Mouse (Mus musculus) megakaryocyte progenitor cell, adult 5-6 weeks (primary cell): ENCODE measurements around the gene Myocos. TPM values are rescaled to one million over a fixed set of nuclear protein-coding genes. Genes with fewer than 3 reads are reported as not detected.

Experiments used
- ATAC-seq: replicated peaks from 2 replicates; pipeline ENCODE4 v1.8.0; 2016; ENCODE audit warnings: mild to moderate bottlenecking, moderate TSS enrichment, inconsistent platforms; ENCODE audit not compliant: poor library complexity
- total RNA-seq, 2 experiments: library from RNA; stranded (forward) in 1 of 2; stranded (reverse) in 1 of 2; fragments of 157-497, 149-512 nt in 1 of 2; fragments of 200-1000 nt in 1 of 2; gene quantifications; 2 replicates each; pipeline versions ENCODE4 v1.2.3 to v1.2.4; 2015 to 2017

The Myocos gene
- total RNA-seq, 2 experiments from 2014 or later: not detected

- peak; percentile 35; the same call in 1 of the 2 replicates for ATAC-seq
These were observed 37.5 kb downstream of the Myocos start for GRCm38 (mm10) chr1:162620487-162620886.

- ATAC-seq: peak; percentile 76
These were observed 42.5 kb downstream of the Myocos start for GRCm38 (mm10) chr1:162615511-162615910.

GRCm38 (mm10) chr1:162611191-162611590 lies 46.8 kb downstream of the Myocos start:
- ATAC-seq: no peak

GRCm38 (mm10) chr1:162609633-162610250 lies 48.3 kb downstream of the Myocos start:
- no peak for ATAC-seq

- ATAC-seq: no peak
These were observed 49.9 kb downstream of the Myocos start for GRCm38 (mm10) chr1:162608127-162608526.

- no peak for ATAC-seq
These were observed 56.7 kb downstream of the Myocos start for GRCm38 (mm10) chr1:162601288-162601687.

- ATAC-seq: no peak
These were observed 58.4 kb downstream of the Myocos start for GRCm38 (mm10) chr1:162599617-162600016.

- ATAC-seq: peak; percentile 72
These were observed 60.5 kb downstream of the Myocos start for GRCm38 (mm10) chr1:162597379-162598102.

Other genes with a start within 250 kb of the Myocos start
- 0.20 TPM in 1 of 2 replicates, not detected in the other for gene Dnm3, start 180.2 kb downstream of the Myocos start, total RNA-seq (2015)
- gene Dnm3, start 180.2 kb downstream of the Myocos start, total RNA-seq (2017): not detected in 2 replicates
- 7.9 and 8.8 TPM in 2 replicates for gene Mettl13, start 109.7 kb downstream of the Myocos start, total RNA-seq (2015)
- gene Mettl13, start 109.7 kb downstream of the Myocos start, total RNA-seq (2017): 16.0 and 22.9 TPM in 2 replicates
- gene Vamp4, start 87.7 kb downstream of the Myocos start, total RNA-seq (2015): 39.8 and 41.7 TPM in 2 replicates
- 21.7 and 25.9 TPM in 2 replicates for gene Vamp4, start 87.7 kb downstream of the Myocos start, total RNA-seq (2017)
- gene Myoc, start 19.1 kb downstream of the Myocos start, total RNA-seq (2015): not detected in 2 replicates
- gene Myoc, start 19.1 kb downstream of the Myocos start, total RNA-seq (2017): not detected in 2 replicates
- 221 and 254 TPM in 2 replicates for gene Prrc2c, start 82.3 kb upstream of the Myocos start, total RNA-seq (2015)
- 97.3 and 159 TPM in 2 replicates for gene Prrc2c, start 82.3 kb upstream of the Myocos start, total RNA-seq (2017)
- not detected in 2 replicates for gene Fmo4, start 155.8 kb upstream of the Myocos start, total RNA-seq (2015)
- gene Fmo4, start 155.8 kb upstream of the Myocos start, total RNA-seq (2017): not detected in 2 replicates
- not detected in 2 replicates for gene Fmo1, start 208.4 kb upstream of the Myocos start, total RNA-seq (2015)
- not detected in 2 replicates for gene Fmo1, start 208.4 kb upstream of the Myocos start, total RNA-seq (2017)
- gene Fmo2, start 240.5 kb upstream of the Myocos start, total RNA-seq (2015): not detected in 2 replicates
- not detected in 2 replicates for gene Fmo2, start 240.5 kb upstream of the Myocos start, total RNA-seq (2017)